Mouse (Mus musculus) mature B cell (primary cell): ENCODE measurements at regions not wholly inside any gene's neighbourhood (a gene's known extent, or its start where the extent isn't known, plus 50 kb on each side); places are given as distances from the start of the nearest gene placed in this dataset.

ENCODE experiments used
- in situ Hi-C: fragments of 300-500 bp; cut with MboI; formaldehyde crosslinking; loops from 2 replicates; pipeline ENCODE4 v1.14.3; 2019

DNA sequence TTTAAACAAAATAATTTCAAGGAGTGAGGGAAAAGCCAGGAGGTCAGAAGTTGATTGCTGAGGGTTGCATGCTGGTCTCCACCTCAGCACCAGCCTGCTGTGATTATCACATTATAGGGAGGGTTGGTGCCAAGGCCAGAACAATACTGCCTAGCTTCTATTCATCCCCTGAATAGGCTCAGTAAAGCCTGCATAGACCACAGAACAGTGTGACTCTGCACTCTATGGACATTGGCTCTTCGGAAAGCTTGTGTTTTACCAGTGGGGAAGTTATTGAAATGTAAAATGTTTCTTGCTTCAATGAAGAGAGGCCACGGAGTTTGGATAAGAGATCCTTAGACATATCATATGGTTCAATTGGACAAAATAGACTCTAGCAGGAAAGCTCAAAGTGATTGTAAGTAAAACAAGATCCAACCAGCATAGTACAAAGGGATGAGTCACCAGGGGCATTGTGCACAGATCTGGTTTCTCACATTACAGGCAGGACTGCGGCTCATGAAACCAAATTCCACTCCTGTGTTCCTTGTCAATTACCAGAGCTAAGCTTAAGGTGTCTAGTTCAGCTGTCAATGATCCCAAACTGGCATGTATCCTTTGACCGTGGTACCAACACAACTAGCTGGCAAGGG is 320.8 kb upstream of the Cd180 start:
- in situ Hi-C loops, result no loop called here

GRCm38 (mm10) chr13:102380667-102381066 is 312.7 kb upstream of the Cd180 start:
- in situ Hi-C loops, result no loop called here

- in situ Hi-C loops, result no loop called here
These were observed 301.4 kb upstream of the Cd180 start for GRCm38 (mm10) chr13:102391911-102392310.

- in situ Hi-C loops, result no loop called here
These were observed 300.3 kb upstream of the Cd180 start for GRCm38 (mm10) chr13:102392868-102393661.

DNA sequence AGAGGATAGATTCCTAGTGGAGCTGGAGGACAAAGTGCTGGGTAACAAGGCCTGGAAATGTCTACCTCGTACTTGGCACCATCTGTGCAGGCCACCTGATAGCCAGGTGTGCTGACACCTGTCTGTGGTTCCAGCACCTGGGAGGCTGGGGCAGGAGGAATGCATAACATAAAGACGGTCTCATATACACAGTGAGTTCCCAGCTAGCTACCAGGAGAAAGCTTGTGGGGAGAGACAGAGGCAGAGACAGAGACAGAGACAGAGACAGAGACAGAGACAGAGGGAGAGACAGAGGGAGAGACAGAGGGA is 299.7 kb upstream of the Cd180 start:
- in situ Hi-C loops, result no loop called here

DNA sequence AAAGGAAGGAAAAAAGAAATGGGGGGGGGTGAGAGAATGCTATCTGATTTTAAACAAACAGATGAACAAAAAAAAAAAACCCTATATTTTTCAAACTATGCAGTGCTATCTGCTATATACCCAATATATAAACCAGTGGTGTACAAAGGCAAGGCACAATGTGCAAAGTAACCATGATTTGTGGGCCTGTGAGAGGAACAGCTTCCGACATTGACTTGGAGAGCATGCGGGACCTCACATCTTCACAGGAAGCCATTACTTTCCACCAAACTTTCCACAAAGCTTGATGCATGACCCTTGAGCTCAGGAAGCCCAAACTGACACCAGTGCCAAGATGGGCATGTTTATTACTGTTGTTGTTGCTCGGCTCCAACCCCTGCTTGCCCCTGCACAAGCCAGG is 299.3 kb upstream of the Cd180 start:
- in situ Hi-C loops, result no loop called here

GRCm38 (mm10) chr13:102397411-102397810 is 295.9 kb upstream of the Cd180 start:
- in situ Hi-C loops, result no loop called here

DNA sequence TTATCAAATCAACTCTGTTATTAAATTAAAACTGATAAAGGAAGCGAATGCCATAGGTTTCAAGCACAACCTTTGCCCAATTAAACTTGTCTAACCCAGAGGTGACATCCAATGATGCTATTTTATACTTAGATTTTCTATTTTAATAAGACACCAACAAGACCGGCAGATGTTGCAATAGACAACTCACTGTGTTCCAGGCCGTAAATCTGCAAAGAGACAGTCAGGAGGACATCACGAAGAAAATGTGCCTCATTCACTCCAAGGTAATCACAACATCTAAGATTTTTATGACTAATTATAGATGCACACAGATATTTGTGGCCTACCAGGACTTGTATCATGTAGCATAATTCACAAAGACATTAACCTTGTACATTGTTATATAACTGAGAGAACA is 281.5 kb upstream of the Cd180 start:
- in situ Hi-C loops, result no loop called here

- in situ Hi-C loops, result no loop called here
These were observed 258.9 kb upstream of the Cd180 start for GRCm38 (mm10) chr13:102434372-102434954.

DNA sequence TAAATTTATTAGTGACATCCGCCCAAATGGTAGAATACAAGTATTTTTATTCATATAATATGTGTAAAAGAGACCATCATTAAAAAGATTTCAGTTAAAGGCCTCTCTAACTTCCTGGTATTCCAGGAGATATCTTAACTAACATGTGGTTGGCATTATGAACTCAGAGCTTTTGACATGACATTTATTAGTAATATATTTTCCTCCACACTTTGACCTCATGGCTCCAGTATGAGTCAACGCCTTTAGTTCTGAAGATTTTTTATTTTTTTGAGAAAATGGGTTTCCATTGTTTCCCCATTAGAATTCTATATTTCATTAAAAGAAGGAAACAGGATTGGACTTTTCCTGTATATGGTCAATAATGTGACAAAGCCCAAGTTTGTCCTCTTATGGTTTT is 250.7 kb upstream of the Cd180 start:
- in situ Hi-C loops, result no loop called here

DNA sequence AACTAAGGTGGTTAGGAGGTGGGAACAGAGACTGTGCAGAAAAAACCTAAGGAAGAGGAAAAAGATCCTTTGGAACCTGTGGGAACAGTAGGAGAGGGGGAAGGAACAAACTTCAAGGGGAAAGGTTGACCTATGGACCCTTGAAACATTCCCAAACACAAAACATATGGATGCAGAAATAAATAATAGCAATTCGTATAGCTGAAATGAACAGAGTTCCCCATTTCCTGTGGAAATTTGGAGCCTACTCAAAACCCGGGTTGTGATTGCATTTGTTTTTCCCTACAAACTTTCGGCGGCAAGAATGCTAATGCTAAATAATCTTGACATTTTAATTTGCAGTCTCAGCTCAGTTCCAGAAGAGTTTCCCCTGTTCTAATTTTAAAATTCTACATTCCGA is 246.0 kb upstream of the Cd180 start:
- in situ Hi-C loops, result no loop called here

GRCm38 (mm10) chr13:102449416-102450121 is 243.8 kb upstream of the Cd180 start:
- in situ Hi-C loops, result no loop called here

- in situ Hi-C loops, result no loop called here
These were observed 242.2 kb upstream of the Cd180 start for GRCm38 (mm10) chr13:102451176-102451575.

- in situ Hi-C loops, result no loop called here
These were observed 234.6 kb upstream of the Cd180 start for GRCm38 (mm10) chr13:102458711-102459110.

- in situ Hi-C loops, result no loop called here
These were observed 229.4 kb upstream of the Cd180 start for GRCm38 (mm10) chr13:102463993-102464392.

- in situ Hi-C loops, result no loop called here
These were observed 211.5 kb upstream of the Cd180 start for GRCm38 (mm10) chr13:102481906-102482305.

DNA sequence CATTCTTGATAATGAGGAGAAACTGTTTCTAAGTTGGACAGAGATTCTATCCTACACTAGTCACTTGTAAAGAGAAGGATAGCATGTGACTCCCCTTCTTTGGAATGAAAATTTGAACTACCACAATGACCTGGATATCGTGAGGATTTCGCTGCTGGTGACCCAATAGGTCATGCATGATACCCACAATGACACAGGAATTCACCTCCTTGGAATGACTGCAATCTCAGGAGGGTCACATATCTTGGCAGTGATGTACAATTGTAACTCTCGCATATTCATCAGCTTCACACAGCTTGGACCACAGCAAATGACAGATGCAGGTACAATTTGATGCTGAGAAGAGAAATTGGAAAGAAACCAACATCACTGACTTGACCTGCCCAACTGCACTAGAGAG is 210.9 kb upstream of the Cd180 start:
- in situ Hi-C loops, result no loop called here

DNA sequence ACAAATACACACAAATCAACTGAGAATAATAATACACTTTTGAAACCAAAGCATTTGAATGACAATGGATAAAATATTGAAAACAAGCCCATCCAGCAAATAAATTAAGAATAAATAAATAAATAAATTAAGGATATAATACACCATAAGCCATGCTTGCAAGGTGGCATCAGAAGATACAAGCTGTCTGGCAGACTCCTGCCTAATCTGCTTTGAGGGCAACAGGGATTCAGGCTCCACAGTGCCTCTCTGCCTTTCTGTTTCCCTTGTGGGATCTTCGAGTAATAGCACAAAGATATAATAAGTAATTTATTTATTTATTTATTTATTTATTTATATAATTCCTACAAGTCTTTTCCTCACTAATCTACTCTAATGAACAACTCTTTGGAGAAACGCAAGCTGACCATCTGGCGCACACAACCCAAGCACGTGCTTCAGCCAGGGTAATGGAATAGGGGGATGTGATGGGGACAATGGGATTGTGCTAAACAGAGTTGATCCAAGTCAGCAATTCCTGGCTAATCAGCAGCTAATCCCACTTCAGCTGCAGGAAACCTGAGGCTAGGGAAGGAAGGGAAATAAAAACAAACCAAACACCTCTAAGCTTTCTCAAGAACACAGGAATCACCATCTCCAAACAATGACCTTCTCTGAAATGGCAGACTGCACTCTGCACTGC is 205.8 kb upstream of the Cd180 start:
- in situ Hi-C loops, result no loop called here

GRCm38 (mm10) chr13:102491370-102491769 is 202.0 kb upstream of the Cd180 start:
- in situ Hi-C loops, result no loop called here

DNA sequence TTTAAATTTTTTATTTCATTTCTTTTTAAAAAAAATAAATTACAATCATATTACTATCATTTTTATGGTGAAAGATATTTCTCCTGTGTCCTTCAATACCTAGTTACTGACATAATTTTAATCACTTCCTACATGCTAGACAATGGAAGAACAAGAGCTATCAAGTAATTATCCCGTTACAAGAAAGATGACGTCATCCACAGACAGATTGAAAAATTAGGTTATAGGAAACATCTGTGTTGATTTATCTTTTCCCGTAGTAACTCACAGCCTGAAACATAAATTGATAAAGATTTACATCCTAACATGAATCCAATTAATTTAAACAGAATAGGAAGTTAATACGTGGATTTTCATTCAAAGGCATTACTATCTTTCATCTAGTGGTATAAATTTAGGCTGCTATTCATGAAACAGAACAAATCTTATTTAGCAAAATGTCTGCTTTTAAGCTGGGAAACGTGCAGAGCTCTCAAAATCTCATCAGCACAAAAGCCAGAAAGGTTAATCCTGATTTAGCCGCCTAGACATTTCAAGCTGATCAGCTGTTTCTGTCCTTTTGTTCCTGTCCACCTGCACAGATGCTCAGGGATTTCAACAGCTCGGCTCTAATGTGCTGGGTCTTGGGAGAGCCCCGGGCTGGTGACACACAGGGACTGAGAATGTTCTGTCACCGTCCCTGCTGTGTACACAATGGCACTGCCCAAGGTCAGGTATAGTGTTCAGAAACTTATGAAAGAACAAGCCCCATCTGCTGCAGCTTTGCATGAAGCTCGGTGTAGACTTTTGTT is 189.0 kb upstream of the Cd180 start:
- in situ Hi-C loops, result no loop called here

GRCm38 (mm10) chr13:102507226-102507625 is 186.1 kb upstream of the Cd180 start:
- in situ Hi-C loops, result no loop called here
